Mouse (Mus musculus): ENCODE data around the gene Enox1.
"Not testable (repeated sequence)": the region's sequence is repeated elsewhere in the genome, so short reads cannot be mapped to it uniquely, and the experiment has no call there.

Enox1 gene

GRCm38 (mm10) chr14:77156222-77156910, at the start of gene Enox1:
TSS of gene Enox1 (plus strand) at chr14:77156763.
- DNase-seq (ENCODE audit: low spot score in 2 of 2) = peak; percentile 72 to 86

- not testable (repeated sequence) for DNase-seq (ENCODE audit: low spot score in 2 of 2)
These were observed 45.9 kb upstream of the Enox1 start for GRCm38 (mm10) chr14:77110622-77111021.

GRCm38 (mm10) chr14:77130612-77131011, 26.0 kb upstream of the Enox1 start:
- DNase-seq (ENCODE audit: low spot score in 2 of 2) = no peak

- no peak for DNase-seq (ENCODE audit: low spot score in 2 of 2)
These were observed 19.6 kb upstream of the Enox1 start for GRCm38 (mm10) chr14:77136936-77137335.

GRCm38 (mm10) chr14:77141324-77142282, 15.0 kb upstream of the Enox1 start:
- peak; percentile 27 to 70 for DNase-seq (ENCODE audit: low spot score in 2 of 2)

GRCm38 (mm10) chr14:77145103-77145502, 11.5 kb upstream of the Enox1 start:
- no peak for DNase-seq (ENCODE audit: low spot score in 2 of 2)

GRCm38 (mm10) chr14:77147635-77148034, 8.9 kb upstream of the Enox1 start:
- no peak for DNase-seq (ENCODE audit: low spot score in 2 of 2)

GRCm38 (mm10) chr14:77150556-77150955, 6.0 kb upstream of the Enox1 start:
- DNase-seq (ENCODE audit: low spot score in 2 of 2) = no peak

GRCm38 (mm10) chr14:77151431-77151830, 5.1 kb upstream of the Enox1 start:
- DNase-seq (ENCODE audit: low spot score in 2 of 2) = peak in 1 of 2 experiments; percentile 17

- peak in 1 of 2 experiments; percentile 21 for DNase-seq (ENCODE audit: low spot score in 2 of 2)
These were observed 445 bp downstream of the Enox1 start for GRCm38 (mm10) chr14:77156911-77157504.

- peak; percentile 86 to 88 for DNase-seq (ENCODE audit: low spot score in 2 of 2)
These were observed 945 bp downstream of the Enox1 start for GRCm38 (mm10) chr14:77157505-77157911.

- no peak for DNase-seq (ENCODE audit: low spot score in 2 of 2)
These were observed 2.8 kb downstream of the Enox1 start for GRCm38 (mm10) chr14:77159397-77159796.

GRCm38 (mm10) chr14:77162496-77162895, 5.9 kb downstream of the Enox1 start:
- DNase-seq (ENCODE audit: low spot score in 2 of 2) = no peak

- DNase-seq (ENCODE audit: low spot score in 2 of 2) = no peak
These were observed 7.8 kb downstream of the Enox1 start for GRCm38 (mm10) chr14:77164396-77164795.

- no peak for DNase-seq (ENCODE audit: low spot score in 2 of 2)
These were observed 11.6 kb downstream of the Enox1 start for GRCm38 (mm10) chr14:77168161-77168560.

GRCm38 (mm10) chr14:77174491-77174890, 17.9 kb downstream of the Enox1 start:
- DNase-seq (ENCODE audit: low spot score in 2 of 2) = no peak

GRCm38 (mm10) chr14:77174931-77175330, 18.4 kb downstream of the Enox1 start:
- DNase-seq (ENCODE audit: low spot score in 2 of 2) = no peak

GRCm38 (mm10) chr14:77180241-77180640, 23.7 kb downstream of the Enox1 start:
- DNase-seq (ENCODE audit: low spot score in 2 of 2) = no peak

GRCm38 (mm10) chr14:77180753-77181374, 24.3 kb downstream of the Enox1 start:
- DNase-seq (ENCODE audit: low spot score in 2 of 2) = no peak

GRCm38 (mm10) chr14:77183491-77183890, 26.9 kb downstream of the Enox1 start:
- DNase-seq (ENCODE audit: low spot score in 2 of 2) = no peak

- no peak for DNase-seq (ENCODE audit: low spot score in 2 of 2)
These were observed 33.6 kb downstream of the Enox1 start for GRCm38 (mm10) chr14:77190158-77190557.

Data from frontal cortex, postnatal 10 days (tissue).